Mouse (Mus musculus) hindbrain, embryonic 12.5 days (tissue): Measurements from ENCODE around the gene Tenm2. TPM values are rescaled to one million over a fixed set of nuclear protein-coding genes. Genes with fewer than 3 reads are reported as not detected.

Experiments
- ATAC-seq: fragments of 200-750 bp; cut with Nextera tagmentation; 2 replicates; pipeline ENCODE4 v1.8.0; 2017; ENCODE audit warnings: moderate TSS enrichment; ENCODE audit not compliant: low FRiP score
- H3K27ac ChIP-seq: fragments of 300-500 bp; sonication (generic); 2 replicates; pipeline ENCODE4 v1.5.1; 2016; ENCODE audit warnings: mild to moderate bottlenecking
- H3K27me3 ChIP-seq: fragments of 300-500 bp; sonication (generic); 2 replicates; pipeline ENCODE4 v1.6.1; 2016; ENCODE audit warnings: mild to moderate bottlenecking
- H3K36me3 ChIP-seq: fragments of 300-500 bp; sonication (generic); 2 replicates; pipeline ENCODE4 v1.6.1; 2016; ENCODE audit warnings: mild to moderate bottlenecking
- H3K4me1 ChIP-seq: fragments of 300-500 bp; sonication (generic); 2 replicates; pipeline ENCODE4 v1.6.1; 2016
- H3K4me2 ChIP-seq: fragments of 300-500 bp; sonication (generic); replicated peaks from 2 replicates; pipeline ENCODE4 v1.6.1; 2016; ENCODE audit warnings: mild to moderate bottlenecking
- H3K4me3 ChIP-seq: fragments of 300-500 bp; sonication (generic); 2 replicates; pipeline ENCODE4 v1.5.1; 2016; ENCODE audit warnings: mild to moderate bottlenecking
- H3K9ac ChIP-seq: fragments of 300-500 bp; sonication (generic); 2 replicates; pipeline ENCODE4 v1.6.1; 2016; ENCODE audit warnings: mild to moderate bottlenecking, moderate library complexity
- H3K9me3 ChIP-seq: fragments of 300-500 bp; sonication (generic); replicated peaks from 2 replicates; pipeline ENCODE4 v1.6.1; 2016; ENCODE audit warnings: mild to moderate bottlenecking
- WGBS: fragments of 180-500 bp; shearing (Covaris S2); methylation state at CpG from one replicate; pipeline ENCODE4 v1.1.7; 2016; 5-methylcytosine and 5-hydroxymethylcytosine counted together
- polyA plus RNA-seq: library from polyadenylated mRNA; unstranded; fragments of >200 nt; fragmentation: Nextera tagmentation; extraction: Ambion mirVana; gene quantifications from 2 replicates; pipeline ENCODE4 v1.2.1, GENCODE M21; 2016

Gene Tenm2
- 16.6 and 17.5 TPM in 2 replicates for polyA plus RNA-seq

GRCm38 (mm10) chr11:37235914-37236600 lies at the start of gene Tenm2:
TSS of gene Tenm2 (minus strand) at chr11:37235964.
- WGBS, result under 1% methylated on average over 58 of the region's 59 CpGs
- Histone ChIP-seq H3K27ac (peak within 1 kb of the TSS; percentile 85), H3K4me3 (peak within 1 kb of the TSS; percentile 67), H3K27me3 (peaks cover 9% of the 10 kb centered on the region; the same call in 1 of the 2 replicates), H3K9me3 (no peaks in the 10 kb centered on the region), H3K9ac (peak within 1 kb of the TSS; percentile 78), H3K4me1 (peaks cover 7% of the 10 kb centered on the region), H3K36me3 (no peaks in the 10 kb centered on the region), H3K4me2 (peak within 1 kb of the TSS; percentile 77)
- peak; percentile 97 for ATAC-seq

GRCm38 (mm10) chr11:37285186-37285585 lies 49.4 kb upstream of the Tenm2 start:
- no peak overlapping the region for H3K9ac ChIP-seq
- H3K4me3 ChIP-seq, result no peak overlapping the region
- no peak overlapping the region for H3K4me2 ChIP-seq
- H3K9me3 ChIP-seq, result 0 out of 2 replicates have a peak, but pooled peaks cover 4% of the 10 kb centered on the region
- WGBS, result 79% methylated on average over 2 of the region's 2 CpGs
- H3K27me3 ChIP-seq, result no peaks in the 10 kb centered on the region
- no peak for ATAC-seq
- H3K36me3 ChIP-seq, result no peaks in the 10 kb centered on the region
- H3K4me1 ChIP-seq, result no peaks in the 10 kb centered on the region
- H3K27ac ChIP-seq, result no peak overlapping the region

- Histone ChIP-seq H3K4me2 (no peak overlapping the region), H3K36me3 (no peaks in the 10 kb centered on the region), H3K4me3 (no peak overlapping the region), H3K27me3 (no peaks in the 10 kb centered on the region), H3K9ac (no peak overlapping the region), H3K4me1 (no peaks in the 10 kb centered on the region), H3K27ac (no peak overlapping the region), H3K9me3 (no peaks in the 10 kb centered on the region)
- WGBS, result 79% methylated on average over 2 of the region's 2 CpGs
- no peak for ATAC-seq
Observed at GRCm38 (mm10) chr11:37248796-37249195, 13.0 kb upstream of the Tenm2 start.

- 38% methylated on average over 7 of the region's 7 CpGs for WGBS
- H3K4me2 ChIP-seq, result peak overlapping the region; percentile 77
- peak overlapping the region; percentile 67 for H3K4me3 ChIP-seq
- H3K9me3 ChIP-seq, result no peaks in the 10 kb centered on the region
- peak overlapping the region; percentile 78 for H3K9ac ChIP-seq
- peaks cover 7% of the 10 kb centered on the region for H3K4me1 ChIP-seq
- H3K27ac ChIP-seq, result peak overlapping the region; percentile 85
- H3K27me3 ChIP-seq, result peaks cover 9% of the 10 kb centered on the region; the same call in 1 of the 2 replicates
- ATAC-seq, result no peak
- no peaks in the 10 kb centered on the region for H3K36me3 ChIP-seq
Observed at GRCm38 (mm10) chr11:37237096-37237725, 1.4 kb upstream of the Tenm2 start.

GRCm38 (mm10) chr11:37236601-37237083 lies 878 bp upstream of the Tenm2 start:
- peaks cover 7% of the 10 kb centered on the region for H3K4me1 ChIP-seq
- H3K36me3 ChIP-seq, result no peaks in the 10 kb centered on the region
- H3K4me3 ChIP-seq, result peak overlapping the region; percentile 67
- peaks cover 9% of the 10 kb centered on the region; the same call in 1 of the 2 replicates for H3K27me3 ChIP-seq
- peak overlapping the region; percentile 78 for H3K9ac ChIP-seq
- WGBS, result 0% methylated on average over 26 of the region's 31 CpGs
- H3K9me3 ChIP-seq, result no peaks in the 10 kb centered on the region
- ATAC-seq, result peak; percentile 89
- H3K27ac ChIP-seq, result peak overlapping the region; percentile 85
- H3K4me2 ChIP-seq, result peak overlapping the region; percentile 77

GRCm38 (mm10) chr11:37235021-37235795 lies 556 bp downstream of the Tenm2 start:
- H3K9me3 ChIP-seq, result no peaks in the 10 kb centered on the region
- H3K4me2 ChIP-seq, result peak overlapping the region; percentile 77
- 12% methylated on average over 18 of the region's 18 CpGs for WGBS
- H3K4me3 ChIP-seq, result peak overlapping the region; percentile 67
- no peaks in the 10 kb centered on the region for H3K36me3 ChIP-seq
- peaks cover 7% of the 10 kb centered on the region for H3K4me1 ChIP-seq
- no peak for ATAC-seq
- peaks cover 9% of the 10 kb centered on the region; the same call in 1 of the 2 replicates for H3K27me3 ChIP-seq
- H3K9ac ChIP-seq, result peak overlapping the region; percentile 78
- H3K27ac ChIP-seq, result peak overlapping the region; percentile 85; the same call in 1 of the 2 replicates

GRCm38 (mm10) chr11:37227404-37227803 lies 8.4 kb downstream of the Tenm2 start:
- Histone ChIP-seq H3K36me3 (no peaks in the 10 kb centered on the region), H3K9ac (no peak overlapping the region), H3K4me1 (no peaks in the 10 kb centered on the region), H3K4me3 (no peak overlapping the region), H3K9me3 (no peaks in the 10 kb centered on the region), H3K27me3 (no peaks in the 10 kb centered on the region), H3K4me2 (no peak overlapping the region), H3K27ac (no peak overlapping the region)
- 70% methylated on average over 1 of the region's 1 CpGs for WGBS
- ATAC-seq, result no peak

- Histone ChIP-seq H3K27ac (no peak overlapping the region), H3K9ac (no peak overlapping the region), H3K36me3 (no peaks in the 10 kb centered on the region), H3K4me1 (no peaks in the 10 kb centered on the region), H3K9me3 (no peaks in the 10 kb centered on the region), H3K4me3 (no peak overlapping the region), H3K4me2 (no peak overlapping the region), H3K27me3 (no peaks in the 10 kb centered on the region)
- 85% methylated on average over 10 of the region's 10 CpGs for WGBS
- no peak for ATAC-seq
Observed at GRCm38 (mm10) chr11:37226943-37227342, 8.8 kb downstream of the Tenm2 start.

- H3K4me3 ChIP-seq, result no peak overlapping the region
- no peak overlapping the region for H3K4me2 ChIP-seq
- no peaks in the 10 kb centered on the region for H3K9me3 ChIP-seq
- H3K27ac ChIP-seq, result no peak overlapping the region
- no peak overlapping the region for H3K9ac ChIP-seq
- H3K36me3 ChIP-seq, result no peaks in the 10 kb centered on the region
- WGBS, result 70% methylated on average over 2 of the region's 2 CpGs
- H3K27me3 ChIP-seq, result no peaks in the 10 kb centered on the region
- no peaks in the 10 kb centered on the region for H3K4me1 ChIP-seq
- ATAC-seq, result no peak
Observed at GRCm38 (mm10) chr11:37222737-37223136, 13.0 kb downstream of the Tenm2 start.

- Histone ChIP-seq H3K4me2 (no peak overlapping the region), H3K4me3 (no peak overlapping the region), H3K27ac (no peak overlapping the region), H3K27me3 (no peaks in the 10 kb centered on the region), H3K9ac (no peak overlapping the region), H3K36me3 (no peaks in the 10 kb centered on the region), H3K4me1 (no peaks in the 10 kb centered on the region), H3K9me3 (no peaks in the 10 kb centered on the region)
- no peak for ATAC-seq
- WGBS, result 83% methylated on average over 2 of the region's 2 CpGs
Observed at GRCm38 (mm10) chr11:37222056-37222455, 13.7 kb downstream of the Tenm2 start.

- Histone ChIP-seq H3K27ac (no peak overlapping the region), H3K4me2 (no peak overlapping the region), H3K4me1 (no peaks in the 10 kb centered on the region), H3K36me3 (no peaks in the 10 kb centered on the region), H3K27me3 (no peaks in the 10 kb centered on the region), H3K4me3 (no peak overlapping the region), H3K9ac (no peak overlapping the region), H3K9me3 (no peaks in the 10 kb centered on the region)
- ATAC-seq, result no peak
- WGBS, result 86% methylated on average over 6 of the region's 6 CpGs
Observed at GRCm38 (mm10) chr11:37220921-37221320, 14.8 kb downstream of the Tenm2 start.

GRCm38 (mm10) chr11:37186132-37186531 lies 49.6 kb downstream of the Tenm2 start:
- Histone ChIP-seq H3K9me3 (no peaks in the 10 kb centered on the region), H3K4me1 (no peaks in the 10 kb centered on the region), H3K4me3 (no peak overlapping the region), H3K36me3 (no peaks in the 10 kb centered on the region), H3K9ac (no peak overlapping the region), H3K4me2 (no peak overlapping the region), H3K27me3 (no peaks in the 10 kb centered on the region), H3K27ac (no peak overlapping the region)
- ATAC-seq, result 0 out of 2 replicates have a peak, but pooled peaks have one; percentile 38
- 17% methylated on average over 3 of the region's 3 CpGs for WGBS
